ENCODE assay signal across 34 mouse cellular contexts in the genomic region with DNA sequence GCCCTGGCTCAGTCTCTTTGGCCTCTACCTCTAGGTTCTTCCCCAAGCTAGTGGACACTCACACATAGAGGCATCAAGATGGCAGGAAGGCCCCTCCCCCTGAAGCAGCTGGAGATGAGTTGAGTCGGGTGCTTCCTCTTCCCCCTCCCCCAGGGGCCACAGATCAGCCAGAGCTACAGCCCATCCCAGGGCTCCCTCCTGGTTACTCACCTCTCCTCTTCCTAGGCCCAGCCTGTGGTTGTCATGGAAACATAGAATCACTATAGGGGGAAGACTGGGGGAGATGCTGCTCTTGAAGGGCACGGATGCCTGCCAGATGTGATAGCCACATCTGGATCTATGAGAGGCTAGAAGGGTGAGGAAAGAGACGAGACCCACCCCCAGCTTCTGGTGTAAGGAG. TPM values are rescaled to one million over a fixed set of nuclear protein-coding genes. Genes with fewer than 3 reads are reported as not detected.
DNase-seq lines count a peak whose midpoint lies in the region; TF ChIP-seq lines count a peak whose summit lies in the region.
"Had no signal": no experiment of that assay in that cellular context is flagged by ENCODE, and none has a peak within 500 bp of the region (broad histone marks: within the 10 kb centered on the region; RNA-seq: fewer than 3 reads in every experiment).

No protein-coding gene starts in this region.

- DNase-seq in CH12.LX (ENCODE audit: extremely low read depth) (peak; percentile 17), ES-E14 (ENCODE audit: low read depth, low spot score) (peak; percentile 37)
- DNase-seq in mesoderm, embryonic 11.5 days (ENCODE audit: low read depth, low spot score) = peak; percentile 33
- DNase-seq in ovary, postnatal 10 days (ENCODE audit: low spot score) = no peak
- no peak for DNase-seq in kidney, adult 8-10 months
- DNase-seq: adrenal gland, adult 8-10 months; adrenal gland, postnatal 25 days; cerebellum, adult 11-12 months; cerebellum, adult 8-10 months; cerebellum, postnatal 10 days; cerebellum, postnatal 36 days; embryo, embryonic 11 days; gastrocnemius, postnatal 25 days; heart, adult 18-20 months; heart, postnatal 14 days; heart, postnatal 4 days had no signal

- no peak for TF ChIP-seq POLR2A in CH12.LX (IDR thresholded peaks at IDR 0.05; ENCODE audit: low read depth, low read length)

- H3K36me3 ChIP-seq in CH12.LX (replicated peaks in 1 of 2; ENCODE audit: control insufficient read depth in 1 of 2, insufficient read depth in 1 of 2, low read length in 1 of 2) = no peaks in the 10 kb centered on the region
- H3K36me3 ChIP-seq in E14TG2a.4 (ENCODE audit: insufficient read depth, low read length) = no peaks in the 10 kb centered on the region
- no peaks in the 10 kb centered on the region for H3K36me3 ChIP-seq in ES-E14 (ENCODE audit: control insufficient read depth, insufficient read depth, low read length, poor library complexity, severe bottlenecking)
- H3K36me3 ChIP-seq: embryonic facial prominence, embryonic 10.5 days; embryonic facial prominence, embryonic 13.5 days; forebrain, embryonic 12.5 days; forebrain, embryonic 15.5 days; G1E; heart, embryonic 12.5 days; heart, embryonic 15.5 days had no signal

- TF ChIP-seq RAD21 in CH12.LX (IDR thresholded peaks at IDR 0.05; ENCODE audit: low read depth, low read length) = no peak

- TF ChIP-seq EP300 in CH12.LX (IDR thresholded peaks at IDR 0.05; ENCODE audit: low read length) = no peak

- TF ChIP-seq CTCF in CH12.LX (conservative IDR thresholded peaks at IDR 0.05 in 1 of 2, IDR thresholded peaks at IDR 0.05 in 1 of 2; ENCODE audit: low read depth in 2 of 2, low read length in 2 of 2) (no peak), E14TG2a.4 (conservative IDR thresholded peaks at IDR 0.05; ENCODE audit: low read length) (no peak)

- H3K27me3 ChIP-seq in CH12.LX (replicated peaks) = peaks cover 17% of the 10 kb centered on the region
- peaks cover 35% of the 10 kb centered on the region for H3K27me3 ChIP-seq in E14TG2a.4 (ENCODE audit: insufficient read depth, low read length)
- H3K27me3 ChIP-seq: Patski had no signal

- H3K4me1 ChIP-seq in CH12.LX (ENCODE audit: control insufficient read depth in 1 of 2, insufficient read depth in 2 of 2) (peaks cover 0 to 19% of the 10 kb centered on the region in 2 experiments; a peak in 2 of 4 replicates), E14TG2a.4 (replicated peaks; ENCODE audit: low read depth, low read length) (peaks cover 97% of the 10 kb centered on the region), ES-E14 (ENCODE audit: control insufficient read depth in 2 of 2, insufficient read depth in 2 of 2, low read length in 2 of 2, poor library complexity in 1 of 2) (peaks cover 14 to 44% of the 10 kb centered on the region in 2 experiments)

- in situ Hi-C loops in CH12.LX (cut with MboI; ENCODE audit: low pct_ligation_motif_present, low pct_unique_long_range_greater_than_20kb, low sequenced_read_pairs) = no loop called here
- in situ Hi-C loops in ES-E14 (cut with MboI; ENCODE audit: low sequenced_read_pairs in 2 of 2, unreplicated experiment in 2 of 2) = no loop called here

- H3K9ac ChIP-seq in CH12.LX (ENCODE audit: insufficient read depth, low read depth) (no peak overlapping the region), ES-E14 (ENCODE audit: insufficient read depth, low read depth, low read length, poor library complexity, severe bottlenecking) (no peak overlapping the region)
- H3K9ac ChIP-seq: embryonic facial prominence, embryonic 13.5 days; forebrain, embryonic 12.5 days; forebrain, embryonic 15.5 days; heart, embryonic 12.5 days; heart, embryonic 15.5 days; hindbrain, embryonic 14.5 days had no signal

- H3K9me3 ChIP-seq in CH12.LX (replicated peaks; ENCODE audit: low read length) (no peaks in the 10 kb centered on the region), E14TG2a.4 (ENCODE audit: low read length) (no peaks in the 10 kb centered on the region), ES-E14 (ENCODE audit: control insufficient read depth, insufficient read depth, low read depth, low read length) (no peaks in the 10 kb centered on the region)
- H3K9me3 ChIP-seq: embryonic facial prominence, embryonic 10.5 days; embryonic facial prominence, embryonic 13.5 days; forebrain, embryonic 12.5 days; forebrain, embryonic 15.5 days; G1E; heart, embryonic 12.5 days; heart, embryonic 15.5 days had no signal

- dilution Hi-C loops in CH12.LX (cut with MboI; ENCODE audit: extremely low pct_ligation_motif_present, extremely low pct_unique_long_range_greater_than_20kb, low sequenced_read_pairs) = no loop called here

- H3K27ac ChIP-seq in CH12.LX (ENCODE audit: insufficient read depth, low read depth) (no peak overlapping the region), ES-E14 (ENCODE audit: insufficient read depth, low read depth, low read length, poor library complexity, severe bottlenecking) (no peak overlapping the region)
- H3K27ac ChIP-seq: embryonic facial prominence, embryonic 10.5 days; embryonic facial prominence, embryonic 13.5 days; forebrain, embryonic 12.5 days; forebrain, embryonic 15.5 days; heart, embryonic 15.5 days; hindbrain, embryonic 14.5 days; hindbrain, postnatal 0 days had no signal

- H3K79me2 ChIP-seq in CH12.LX (replicated peaks; ENCODE audit: control insufficient read depth, extremely low read depth, insufficient read depth, poor library complexity, severe bottlenecking) = no peaks in the 10 kb centered on the region

- H3K4me3 ChIP-seq in CH12.LX (replicated peaks in 1 of 3; ENCODE audit: low read depth in 2 of 3, low read length in 2 of 3, poor library complexity in 1 of 3) (no peak overlapping the region), E14TG2a.4 (replicated peaks; ENCODE audit: low read length) (peak overlapping the region; percentile 37; the same call in 1 of the 2 replicates), ES-E14 (ENCODE audit: insufficient read depth in 1 of 2, low read depth in 1 of 2, low read length in 2 of 2, poor library complexity in 1 of 2, severe bottlenecking in 1 of 2) (no peak overlapping the region)
- H3K4me3 ChIP-seq: embryonic facial prominence, embryonic 10.5 days; embryonic facial prominence, embryonic 13.5 days; erythroblast, embryonic 14.5 days; forebrain, embryonic 12.5 days; forebrain, embryonic 15.5 days; heart, embryonic 12.5 days; heart, embryonic 15.5 days had no signal

- no peak overlapping the region for H3K4me2 ChIP-seq in CH12.LX (ENCODE audit: insufficient read depth, low read depth, poor library complexity, severe bottlenecking)
- H3K4me2 ChIP-seq: embryonic facial prominence, embryonic 13.5 days; forebrain, embryonic 12.5 days; forebrain, embryonic 15.5 days; heart, embryonic 12.5 days; heart, embryonic 15.5 days; hindbrain, embryonic 14.5 days had no signal

TF ChIP-seq in CH12.LX, 34 proteins besides CTCF, POLR2A, EP300 and RAD21 (continues in another document):
- TF ChIP-seq USF1 (IDR thresholded peaks at IDR 0.05; ENCODE audit: low read depth, low read length) = no peak
- TF ChIP-seq ZMIZ1 (IDR thresholded peaks at IDR 0.05; ENCODE audit: low read depth, low read length) = no peak
- TF ChIP-seq MEF2A (IDR thresholded peaks at IDR 0.05; ENCODE audit: borderline replicate concordance, low read depth, low read length) = no peak
- no peak for TF ChIP-seq NRF1 (IDR thresholded peaks at IDR 0.05; ENCODE audit: low read depth, low read length)
- TF ChIP-seq MXI1 (IDR thresholded peaks at IDR 0.05; ENCODE audit: low read depth, low read length) = no peak
- TF ChIP-seq MAX (IDR thresholded peaks at IDR 0.05; ENCODE audit: low read length) = no peak
- no peak for TF ChIP-seq USF2 (conservative IDR thresholded peaks at IDR 0.05; ENCODE audit: low read depth, low read length)
- TF ChIP-seq TCF12 (IDR thresholded peaks at IDR 0.05; ENCODE audit: low read depth, low read length) = no peak
- no peak for TF ChIP-seq RCOR1 (conservative IDR thresholded peaks at IDR 0.05; ENCODE audit: low read depth, low read length)
- no peak for TF ChIP-seq JUN (IDR thresholded peaks at IDR 0.05; ENCODE audit: insufficient read depth, low read depth, low read length)

TF ChIP-seq in ES-E14, 5 proteins besides CTCF, POLR2A, EP300 and RAD21:
- TF ChIP-seq CHD2 (IDR thresholded peaks at IDR 0.05; ENCODE audit: low read depth, low read length) (no peak), ZNF384 (IDR thresholded peaks at IDR 0.05; ENCODE audit: low read depth, low read length) (no peak), ZC3H11A (IDR thresholded peaks at IDR 0.05; ENCODE audit: borderline replicate concordance, low read depth, low read length) (no peak), MAFK (IDR thresholded peaks at IDR 0.05; ENCODE audit: insufficient read depth, low read depth, low read length) (no peak), HCFC1 (IDR thresholded peaks at IDR 0.05; ENCODE audit: borderline replicate concordance, insufficient read depth, low read length) (no peak)

RNA-seq across cellular contexts. Expression of a gene that starts 3.6 kb away (rescaled TPM):
- total RNA-seq in CH12.LX (2012; rRNA removed) (not detected in 2 replicates), CH12.LX (2014; rRNA removed) (not detected in 2 replicates), ES-E14 (2012; rRNA removed) (97.5 and 145 TPM in 2 replicates)
- polyA plus RNA-seq in CH12.LX (2012; ENCODE audit: insufficient read length, low read depth) = 0.38 TPM in 1 of 2 replicates, not detected in the other
- total RNA-seq: G1E had no signal
- polyA plus RNA-seq: CD4-positive, CD25-positive, alpha-beta regulatory T cell, adult 4 months; erythroblast, embryonic 14.5 days; G1E had no signal

RNA-seq across cellular contexts. Expression of a gene that starts 3.7 kb away (rescaled TPM):
- total RNA-seq in CH12.LX (2012; rRNA removed) (not detected in 2 replicates), CH12.LX (2014; rRNA removed) (not detected in 2 replicates), ES-E14 (2012; rRNA removed) (0.49 TPM in 1 of 2 replicates, not detected in the other)
- polyA plus RNA-seq in CH12.LX (2012; ENCODE audit: insufficient read length, low read depth) = not detected in 2 replicates
- total RNA-seq: adrenal gland, postnatal 25 days; G1E; gastrocnemius, postnatal 25 days; heart, adult 18-20 months had no signal
- polyA plus RNA-seq: activated CD4-positive, CD25-positive, alpha-beta regulatory T cell, adult 4 months; C2C12; CD4-positive, CD25-positive, alpha-beta regulatory T cell, adult 4 months; embryonic facial prominence, embryonic 10.5 days; embryonic facial prominence, embryonic 13.5 days; erythroblast, embryonic 14.5 days; forebrain, embryonic 12.5 days; G1E; gonadal fat pad, adult 2 months; hindbrain, embryonic 11.5 days; hindbrain, embryonic 14.5 days; inflammation-experienced regulatory T-cells, adult 6 months; Patski had no signal

RNA-seq across cellular contexts. Expression of a gene that starts 25.7 kb away (rescaled TPM):
- total RNA-seq in CH12.LX (2012; rRNA removed) (0.08 TPM in 1 of 2 replicates, not detected in the other), CH12.LX (2014; rRNA removed) (not detected in 2 replicates), ES-E14 (2012; rRNA removed) (4.6 and 8.0 TPM in 2 replicates)
- polyA plus RNA-seq in CH12.LX (2012; ENCODE audit: insufficient read length, low read depth) = 0.20 TPM in 1 of 2 replicates, not detected in the other
- total RNA-seq: G1E had no signal
- polyA plus RNA-seq: erythroblast, embryonic 14.5 days; G1E had no signal

RNA-seq across cellular contexts. Expression of a gene that starts 55.0 kb away (rescaled TPM):
- total RNA-seq in CH12.LX (2012; rRNA removed) = 31.7 and 42.6 TPM in 2 replicates
- 51.8 and 54.8 TPM in 2 replicates for total RNA-seq in CH12.LX (2014; rRNA removed)
- polyA plus RNA-seq in CH12.LX (2012; ENCODE audit: insufficient read length, low read depth) = 67.7 and 87.4 TPM in 2 replicates
- total RNA-seq in ES-E14 (2012; rRNA removed) = 22.3 and 33.3 TPM in 2 replicates

RNA-seq across cellular contexts. Expression of a gene that starts 55.2 kb away (rescaled TPM):
- total RNA-seq in CH12.LX (2012; rRNA removed) (108 and 134 TPM in 2 replicates), CH12.LX (2014; rRNA removed) (180 and 184 TPM in 2 replicates), ES-E14 (2012; rRNA removed) (136 and 147 TPM in 2 replicates)
- 128 and 157 TPM in 2 replicates for polyA plus RNA-seq in CH12.LX (2012; ENCODE audit: insufficient read length, low read depth)

Comparison
In these comparisons a context has a peak if more than half of its experiments do, and no peak if none do; other contexts are left out.
1. DNase-seq: peak in CH12.LX (single experiment), ES-E14 (single experiment) and mesoderm, embryonic 11.5 days (single experiment); none in ovary, postnatal 10 days (single experiment) and kidney, adult 8-10 months (0 of 2).
2. RNA of a gene that starts 3.6 kb away (total RNA-seq): 97.5 to 145 TPM in ES-E14; not detected in CH12.LX; every median in the first group is over 10 times any median in the second.